Mouse (Mus musculus) liver, adult 2 months (tissue): ENCODE measurements at regions not wholly inside any gene's neighbourhood (a gene's known extent, or its start where the extent isn't known, plus 50 kb on each side); places are given as distances from the start of the nearest gene placed in this dataset.

Experiments used
- CTCF ChIP-seq: fragments of 200-500 bp; IDR thresholded peaks from 2 replicates; pipeline ENCODE4 v1.5.1; 2011; ENCODE audit warnings: low read depth, low read length, control low read depth
- POLR2A ChIP-seq: fragments of 200-500 bp; IDR thresholded peaks from 2 replicates; pipeline ENCODE4 v1.6.1; 2011; ENCODE audit warnings: low read length, control low read depth; ENCODE audit not compliant: insufficient read depth; ENCODE audit errors: extremely low read depth

DNA sequence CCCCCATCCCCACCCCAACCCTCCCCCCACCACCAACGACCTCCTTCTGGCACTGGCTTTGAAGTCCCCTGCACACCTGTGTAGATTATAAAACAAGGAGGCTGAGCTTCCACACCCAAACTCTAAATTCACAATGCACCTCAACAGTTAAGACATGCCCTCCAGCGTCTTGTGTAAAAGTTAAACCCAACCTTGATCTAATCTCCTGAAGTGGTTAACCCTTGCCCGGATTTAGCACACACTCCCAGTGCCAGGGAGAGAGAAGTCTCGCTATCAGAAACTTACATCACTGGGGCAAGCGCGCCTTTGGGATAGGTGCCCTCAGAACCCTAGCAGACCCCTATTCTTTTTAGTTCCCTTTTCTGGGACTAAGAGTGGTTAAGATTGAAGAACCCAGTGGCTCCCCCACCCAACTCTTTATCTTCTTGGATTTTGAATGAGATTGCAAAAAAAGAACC is 177.3 kb upstream of the Klf3 start:
- no peak for TF ChIP-seq POLR2A
- no peak for TF ChIP-seq CTCF
